Mouse (Mus musculus) gonadal fat pad, adult 2 months (tissue): Measurements from ENCODE around the gene 9530068E07Rik. TPM values are rescaled to one million over a fixed set of nuclear protein-coding genes. Genes with fewer than 3 reads are reported as not detected.
"Not testable (repeated sequence)": the region's sequence is repeated elsewhere in the genome, so short reads cannot be mapped to it uniquely, and the experiment has no call there.

Experiments
- DNase-seq: peaks from one replicate; pipeline ENCODE4 v3.0.0-alpha.2; 2012; ENCODE audit warnings: low read depth
- polyA plus RNA-seq: library from polyadenylated mRNA; depleted of rRNA; stranded (reverse); fragments of >200 nt; gene quantifications from 2 replicates; pipeline ENCODE4 v1.2.3, GENCODE M21; 2012; rRNA removed

The 9530068E07Rik gene
- 147 and 172 TPM in 2 replicates for polyA plus RNA-seq

- DNase-seq, result no peak
Measured at GRCm38 (mm10) chr11:52395940-52396596, at the start of gene 9530068E07Rik. Gene 9530068E07Rik, plus strand, starts transcription at chr11:52396428.

- DNase-seq, result no peak
Measured at GRCm38 (mm10) chr11:52346635-52347005, 49.6 kb upstream of the 9530068E07Rik start.

GRCm38 (mm10) chr11:52348156-52348555 is 48.1 kb upstream of the 9530068E07Rik start:
- DNase-seq, result no peak

GRCm38 (mm10) chr11:52348724-52349123 is 47.5 kb upstream of the 9530068E07Rik start:
- no peak for DNase-seq

- DNase-seq, result no peak
Measured at GRCm38 (mm10) chr11:52350924-52351323, 45.3 kb upstream of the 9530068E07Rik start.

GRCm38 (mm10) chr11:52352271-52352670 is 44.0 kb upstream of the 9530068E07Rik start:
- no peak for DNase-seq

- DNase-seq, result no peak
Measured at GRCm38 (mm10) chr11:52354644-52355043, 41.6 kb upstream of the 9530068E07Rik start.

GRCm38 (mm10) chr11:52355601-52356000 is 40.6 kb upstream of the 9530068E07Rik start:
- DNase-seq, result no peak

- DNase-seq, result not testable (repeated sequence)
Measured at GRCm38 (mm10) chr11:52357091-52357490, 39.1 kb upstream of the 9530068E07Rik start.

GRCm38 (mm10) chr11:52358520-52358919 is 37.7 kb upstream of the 9530068E07Rik start:
- no peak for DNase-seq

GRCm38 (mm10) chr11:52359686-52360470 is 36.4 kb upstream of the 9530068E07Rik start:
- DNase-seq, result no peak

- DNase-seq, result no peak
Measured at GRCm38 (mm10) chr11:52360471-52361277, 35.6 kb upstream of the 9530068E07Rik start, which contains the start of gene Vdac1. Gene Vdac1, plus strand, starts transcription at chr11:52360860.

- DNase-seq, result no peak
Measured at GRCm38 (mm10) chr11:52361287-52361921, 34.8 kb upstream of the 9530068E07Rik start.

- DNase-seq, result no peak
Measured at GRCm38 (mm10) chr11:52364376-52364775, 31.9 kb upstream of the 9530068E07Rik start.

- DNase-seq, result no peak
Measured at GRCm38 (mm10) chr11:52365143-52365542, 31.1 kb upstream of the 9530068E07Rik start.

- no peak for DNase-seq
Measured at GRCm38 (mm10) chr11:52366358-52366757, 29.9 kb upstream of the 9530068E07Rik start.

- DNase-seq, result no peak
Measured at GRCm38 (mm10) chr11:52368176-52368985, 27.8 kb upstream of the 9530068E07Rik start.

GRCm38 (mm10) chr11:52369252-52370134 is 26.7 kb upstream of the 9530068E07Rik start:
- no peak for DNase-seq

GRCm38 (mm10) chr11:52370135-52370452 is 26.1 kb upstream of the 9530068E07Rik start:
- DNase-seq, result no peak

- DNase-seq, result no peak
Measured at GRCm38 (mm10) chr11:52370538-52370937, 25.7 kb upstream of the 9530068E07Rik start.
